Mouse (Mus musculus) neural tube, embryonic 13.5 days (tissue): Measurements from ENCODE around the gene Armc9. TPM values are rescaled to one million over a fixed set of nuclear protein-coding genes. Genes with fewer than 3 reads are reported as not detected.

Source experiments
- ATAC-seq: fragments of 200-750 bp; cut with Nextera tagmentation; 2 replicates; pipeline ENCODE4 v1.8.0; 2017; ENCODE audit warnings: low read depth, mild to moderate bottlenecking, moderate TSS enrichment, moderate library complexity
- H3K27ac ChIP-seq: fragments of 300-500 bp; sonication (generic); replicated peaks from 2 replicates; pipeline ENCODE4 v1.5.1; 2015; ENCODE audit warnings: moderate library complexity, mild to moderate bottlenecking, inconsistent platforms
- H3K27me3 ChIP-seq: fragments of 300-500 bp; sonication (generic); 2 replicates; pipeline ENCODE4 v1.6.1; 2015; ENCODE audit warnings: mild to moderate bottlenecking, inconsistent platforms
- H3K36me3 ChIP-seq: fragments of 300-500 bp; sonication (generic); 2 replicates; pipeline ENCODE4 v1.6.1; 2015; ENCODE audit warnings: mild to moderate bottlenecking, inconsistent platforms
- H3K4me1 ChIP-seq: fragments of 300-500 bp; sonication (generic); replicated peaks from 2 replicates; pipeline ENCODE4 v1.6.1; 2015; ENCODE audit warnings: inconsistent platforms
- H3K4me2 ChIP-seq: fragments of 300-500 bp; sonication (generic); 2 replicates; pipeline ENCODE4 v1.6.1; 2015; ENCODE audit warnings: inconsistent platforms, mild to moderate bottlenecking, moderate library complexity
- H3K4me3 ChIP-seq: fragments of 300-500 bp; sonication (generic); 2 replicates; pipeline ENCODE4 v1.5.1; 2015; ENCODE audit warnings: mild to moderate bottlenecking, inconsistent platforms
- H3K9ac ChIP-seq: fragments of 300-500 bp; sonication (generic); 2 replicates; pipeline ENCODE4 v1.6.1; 2015; ENCODE audit warnings: moderate library complexity, mild to moderate bottlenecking, inconsistent platforms
- H3K9me3 ChIP-seq: fragments of 300-500 bp; sonication (generic); 2 replicates; pipeline ENCODE4 v1.6.1; 2016; ENCODE audit warnings: inconsistent platforms
- WGBS: fragments of 180-500 bp; shearing (Covaris S2); methylation state at CpG from one replicate; pipeline ENCODE4 v1.1.7; 2015; 5-methylcytosine and 5-hydroxymethylcytosine counted together
- polyA plus RNA-seq: library from polyadenylated mRNA; unstranded; fragments of >200 nt; fragmentation: Nextera tagmentation; extraction: Ambion mirVana; gene quantifications from 2 replicates; pipeline ENCODE4 v1.2.1, GENCODE M21; 2015

Armc9 gene
- polyA plus RNA-seq, 1 experiment from 2014 or later: 28.9 TPM

- no peak for ATAC-seq
Observed at GRCm38 (mm10) chr1:86265060-86265459, 110.5 kb downstream of the Armc9 start.

GRCm38 (mm10) chr1:86268492-86269189 is 114.1 kb downstream of the Armc9 start:
- Histone ChIP-seq H3K4me3 (no peak overlapping the region), H3K27ac (no peak overlapping the region), H3K9ac (no peak overlapping the region), H3K4me2 (no peak overlapping the region), H3K4me1 (no peaks in the 10 kb centered on the region), H3K27me3 (no peaks in the 10 kb centered on the region), H3K9me3 (no peaks in the 10 kb centered on the region), H3K36me3 (no peaks in the 10 kb centered on the region)
- ATAC-seq: no peak
- WGBS: 86% methylated on average over 9 of the region's 9 CpGs

More at GRCm38 (mm10) chr1:86265060-86265459, 110.5 kb downstream of the Armc9 start:
- H3K4me1 ChIP-seq: no peaks in the 10 kb centered on the region
- H3K27me3 ChIP-seq: no peaks in the 10 kb centered on the region
- no peak overlapping the region for H3K9ac ChIP-seq
- no peaks in the 10 kb centered on the region for H3K36me3 ChIP-seq
- WGBS: 80% methylated on average over 3 of the region's 3 CpGs
- H3K27ac ChIP-seq: no peak overlapping the region
- no peak overlapping the region for H3K4me2 ChIP-seq
- H3K4me3 ChIP-seq: no peak overlapping the region
- H3K9me3 ChIP-seq: no peaks in the 10 kb centered on the region

GRCm38 (mm10) chr1:86269190-86269508 is 114.6 kb downstream of the Armc9 start:
- 72% methylated on average over 4 of the region's 4 CpGs for WGBS
- no peaks in the 10 kb centered on the region for H3K4me1 ChIP-seq
- ATAC-seq: no peak

GRCm38 (mm10) chr1:86271707-86272106 is 117.1 kb downstream of the Armc9 start:
- no peak overlapping the region for H3K9ac ChIP-seq
- 84% methylated on average over 6 of the region's 6 CpGs for WGBS
- no peak for ATAC-seq

More at GRCm38 (mm10) chr1:86269190-86269508, 114.6 kb downstream of the Armc9 start:
- Histone ChIP-seq H3K36me3 (no peaks in the 10 kb centered on the region), H3K27ac (no peak overlapping the region), H3K9me3 (no peaks in the 10 kb centered on the region), H3K4me3 (no peak overlapping the region), H3K4me2 (no peak overlapping the region), H3K9ac (no peak overlapping the region), H3K27me3 (no peaks in the 10 kb centered on the region)

GRCm38 (mm10) chr1:86277055-86277454 is 122.5 kb downstream of the Armc9 start:
- Histone ChIP-seq H3K27ac (no peak overlapping the region), H3K4me3 (no peak overlapping the region), H3K4me2 (no peak overlapping the region), H3K4me1 (no peaks in the 10 kb centered on the region), H3K9me3 (no peaks in the 10 kb centered on the region), H3K27me3 (no peaks in the 10 kb centered on the region), H3K36me3 (no peaks in the 10 kb centered on the region), H3K9ac (no peak overlapping the region)
- WGBS: 91% methylated on average over 5 of the region's 5 CpGs
- ATAC-seq: no peak

More at GRCm38 (mm10) chr1:86271707-86272106, 117.1 kb downstream of the Armc9 start:
- Histone ChIP-seq H3K4me1 (no peaks in the 10 kb centered on the region), H3K27ac (no peak overlapping the region), H3K9me3 (no peaks in the 10 kb centered on the region), H3K36me3 (no peaks in the 10 kb centered on the region), H3K4me3 (no peak overlapping the region), H3K4me2 (no peak overlapping the region), H3K27me3 (no peaks in the 10 kb centered on the region)

GRCm38 (mm10) chr1:86281781-86282536 is 127.4 kb downstream of the Armc9 start:
- Histone ChIP-seq H3K27ac (no peak overlapping the region), H3K4me2 (no peak overlapping the region), H3K4me1 (no peaks in the 10 kb centered on the region), H3K9ac (no peak overlapping the region), H3K9me3 (no peaks in the 10 kb centered on the region), H3K36me3 (no peaks in the 10 kb centered on the region), H3K4me3 (no peak overlapping the region), H3K27me3 (no peaks in the 10 kb centered on the region)
- 90% methylated on average over 11 of the region's 11 CpGs for WGBS
- ATAC-seq: no peak

- ATAC-seq: no peak
- no peaks in the 10 kb centered on the region for H3K36me3 ChIP-seq
- no peak overlapping the region for H3K4me3 ChIP-seq
- no peaks in the 10 kb centered on the region for H3K27me3 ChIP-seq
- no peaks in the 10 kb centered on the region for H3K4me1 ChIP-seq
- WGBS: 94% methylated on average over 5 of the region's 5 CpGs
- H3K9ac ChIP-seq: no peak overlapping the region
- no peak overlapping the region for H3K4me2 ChIP-seq
- no peak overlapping the region for H3K27ac ChIP-seq
- no peaks in the 10 kb centered on the region for H3K9me3 ChIP-seq
Observed at GRCm38 (mm10) chr1:86284101-86284500, 129.5 kb downstream of the Armc9 start.

- H3K9ac ChIP-seq: no peak overlapping the region
- no peaks in the 10 kb centered on the region for H3K9me3 ChIP-seq
- H3K27me3 ChIP-seq: no peaks in the 10 kb centered on the region
- no peaks in the 10 kb centered on the region for H3K36me3 ChIP-seq
- H3K4me1 ChIP-seq: no peaks in the 10 kb centered on the region
- WGBS: 88% methylated on average over 6 of the region's 6 CpGs
- H3K27ac ChIP-seq: no peak overlapping the region
- H3K4me3 ChIP-seq: no peak overlapping the region
- H3K4me2 ChIP-seq: no peak overlapping the region
- no peak for ATAC-seq
Observed at GRCm38 (mm10) chr1:86285295-86285694, 130.7 kb downstream of the Armc9 start.

GRCm38 (mm10) chr1:86287473-86287872 is 132.9 kb downstream of the Armc9 start:
- no peak for ATAC-seq

GRCm38 (mm10) chr1:86290452-86290851 is 135.9 kb downstream of the Armc9 start:
- H3K27me3 ChIP-seq: no peaks in the 10 kb centered on the region

More at GRCm38 (mm10) chr1:86287473-86287872, 132.9 kb downstream of the Armc9 start:
- no peak overlapping the region for H3K4me2 ChIP-seq
- no peaks in the 10 kb centered on the region for H3K9me3 ChIP-seq
- H3K36me3 ChIP-seq: no peaks in the 10 kb centered on the region
- 82% methylated on average over 4 of the region's 4 CpGs for WGBS
- no peak overlapping the region for H3K27ac ChIP-seq
- no peaks in the 10 kb centered on the region for H3K4me1 ChIP-seq
- H3K4me3 ChIP-seq: no peak overlapping the region
- H3K27me3 ChIP-seq: no peaks in the 10 kb centered on the region
- H3K9ac ChIP-seq: no peak overlapping the region

GRCm38 (mm10) chr1:86293091-86293490 is 138.5 kb downstream of the Armc9 start:
- Histone ChIP-seq H3K4me3 (no peak overlapping the region), H3K27me3 (no peaks in the 10 kb centered on the region), H3K36me3 (no peaks in the 10 kb centered on the region), H3K27ac (no peak overlapping the region), H3K9me3 (no peaks in the 10 kb centered on the region), H3K4me2 (no peak overlapping the region), H3K4me1 (peaks cover 8% of the 10 kb centered on the region), H3K9ac (no peak overlapping the region)
- 89% methylated on average over 3 of the region's 3 CpGs for WGBS
- no peak for ATAC-seq

More at GRCm38 (mm10) chr1:86290452-86290851, 135.9 kb downstream of the Armc9 start:
- Histone ChIP-seq H3K27ac (no peak overlapping the region), H3K4me1 (peaks cover 8% of the 10 kb centered on the region), H3K9me3 (no peaks in the 10 kb centered on the region), H3K9ac (no peak overlapping the region), H3K4me2 (no peak overlapping the region), H3K4me3 (no peak overlapping the region), H3K36me3 (no peaks in the 10 kb centered on the region)
- 72% methylated on average over 3 of the region's 3 CpGs for WGBS
- ATAC-seq: no peak

GRCm38 (mm10) chr1:86293868-86294267 is 139.3 kb downstream of the Armc9 start:
- H3K27me3 ChIP-seq: no peaks in the 10 kb centered on the region
- no peak overlapping the region for H3K4me3 ChIP-seq
- 87% methylated on average over 5 of the region's 5 CpGs for WGBS
- peaks cover 8% of the 10 kb centered on the region for H3K4me1 ChIP-seq
- no peak overlapping the region for H3K4me2 ChIP-seq
- H3K36me3 ChIP-seq: no peaks in the 10 kb centered on the region
- no peak overlapping the region for H3K9ac ChIP-seq
- ATAC-seq: no peak
- no peak overlapping the region for H3K27ac ChIP-seq
- H3K9me3 ChIP-seq: no peaks in the 10 kb centered on the region
